Mouse (Mus musculus): ENCODE data around the gene Carns1.

Gene Carns1

DNA sequence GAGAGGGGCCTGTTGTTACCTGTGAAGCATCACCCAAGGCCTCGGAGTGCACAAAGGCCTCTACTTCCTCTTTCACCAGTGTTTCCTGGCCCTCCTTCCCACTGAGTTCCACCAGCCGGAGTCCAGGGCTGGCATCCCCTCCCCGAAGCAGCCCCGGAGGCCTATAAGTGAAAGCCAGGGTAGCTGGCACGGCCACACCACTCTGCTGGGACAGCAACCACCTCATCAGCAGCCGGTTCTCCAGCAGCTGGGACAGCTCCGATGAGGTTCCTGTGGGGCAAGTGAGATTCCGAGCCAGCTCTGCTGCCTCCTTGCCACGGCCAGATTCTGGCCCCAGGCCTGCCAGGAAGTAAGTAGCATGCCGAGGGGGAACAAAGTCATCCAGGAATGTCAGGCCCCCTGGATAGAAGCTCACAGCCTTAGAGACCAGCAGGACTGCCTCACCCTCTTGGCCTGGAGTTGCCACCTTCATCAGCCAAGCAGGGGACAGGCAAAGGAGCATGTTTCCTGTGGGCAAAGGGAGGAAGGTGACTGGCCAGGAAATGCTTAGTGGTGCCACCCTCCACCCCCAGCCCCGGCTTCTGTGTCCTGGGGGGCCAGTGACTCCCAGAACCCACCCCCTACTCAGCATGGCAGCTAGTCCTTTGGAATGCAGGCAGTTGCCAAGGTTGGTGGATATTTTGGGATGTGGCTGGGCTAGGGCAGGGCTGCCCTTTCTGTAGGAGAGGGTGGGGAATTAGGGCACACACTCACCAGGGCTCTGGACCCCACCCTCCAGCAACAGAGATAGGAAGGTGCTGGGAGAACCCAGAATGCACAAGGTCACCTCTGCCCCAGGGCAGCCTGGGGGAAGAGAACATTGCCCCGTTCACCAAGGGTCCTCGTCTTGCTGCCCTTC, 3.6 kb downstream of the Carns1 start:
- DNase-seq (ENCODE audit: low spot score in 2 of 2) = peak in 1 of 2 experiments; percentile 72

DNA sequence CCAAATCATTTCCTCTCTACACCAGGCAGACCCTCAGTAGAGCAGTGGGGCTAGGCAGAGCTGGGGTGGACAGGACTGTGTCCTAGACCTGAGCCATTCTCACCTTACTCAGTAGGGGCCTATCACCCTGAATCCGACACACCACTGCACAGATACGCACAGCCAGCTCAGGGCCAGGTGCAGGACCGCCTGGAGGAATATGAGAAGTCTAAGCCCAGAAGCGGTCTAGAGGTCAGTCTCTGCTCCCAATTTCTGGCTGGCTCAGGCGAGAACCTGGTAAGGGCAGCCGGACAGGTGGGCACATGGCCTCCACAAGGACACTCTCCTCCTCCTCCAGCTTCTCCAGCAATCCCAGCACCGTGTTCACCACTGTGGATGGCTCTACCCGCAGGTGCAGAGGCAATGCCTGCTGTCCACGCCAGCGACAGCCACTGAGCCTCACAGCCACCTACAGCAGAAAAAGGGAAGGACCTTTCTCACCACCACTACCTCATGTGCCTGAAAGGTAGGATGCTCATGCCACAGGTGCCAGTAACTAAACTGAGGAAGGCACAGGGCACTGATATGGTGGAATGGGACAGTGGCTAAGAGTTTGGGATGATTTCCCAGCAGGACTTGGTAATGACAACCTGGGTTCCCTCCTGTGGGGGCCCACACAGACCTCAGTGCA, 4.4 kb downstream of the Carns1 start:
- DNase-seq (ENCODE audit: low spot score in 2 of 2) = no peak

DNA sequence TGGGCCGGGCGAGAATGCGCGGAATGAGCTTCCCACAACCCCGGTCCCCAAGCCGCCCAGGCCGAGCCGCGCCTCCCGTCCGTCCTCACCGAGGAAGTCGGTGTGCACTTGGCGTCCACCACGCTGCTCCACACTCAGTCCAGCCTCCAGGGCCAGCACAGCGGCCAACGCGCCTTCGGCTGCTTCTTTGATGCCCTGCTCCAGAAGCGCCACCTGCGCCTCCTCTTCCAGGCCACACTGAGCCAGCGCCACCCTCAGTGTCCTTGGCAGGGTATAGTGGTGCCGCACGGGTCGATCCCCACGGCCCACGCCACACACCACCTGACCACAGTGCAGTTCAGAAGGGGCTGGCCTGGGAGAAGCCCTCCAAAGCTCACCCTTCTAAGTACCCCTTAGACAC, 5.5 kb downstream of the Carns1 start:
- DNase-seq (ENCODE audit: low spot score in 2 of 2) = no peak

DNA sequence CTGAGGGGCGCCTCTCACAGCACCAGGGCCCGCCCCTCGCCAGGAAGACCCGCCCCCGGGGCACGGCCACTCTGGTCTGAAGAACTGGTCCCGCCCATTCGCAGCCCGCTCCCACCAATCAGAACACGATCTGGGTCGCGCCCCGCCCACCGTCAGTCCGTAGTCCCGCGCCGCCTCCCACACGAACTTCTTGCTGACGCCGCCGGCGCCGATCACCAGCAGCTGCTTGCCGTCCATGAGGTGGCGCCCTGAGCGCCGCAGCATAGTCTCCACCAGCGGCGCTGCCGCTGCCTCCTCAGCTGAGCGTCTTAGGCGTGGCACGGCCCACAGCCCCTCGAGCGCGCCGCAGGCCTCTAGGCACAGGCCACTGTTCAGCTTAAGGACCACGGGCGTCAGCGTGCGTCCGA, 5.9 kb downstream of the Carns1 start:
- peak; percentile 100 for DNase-seq (ENCODE audit: low spot score in 2 of 2)

DNA sequence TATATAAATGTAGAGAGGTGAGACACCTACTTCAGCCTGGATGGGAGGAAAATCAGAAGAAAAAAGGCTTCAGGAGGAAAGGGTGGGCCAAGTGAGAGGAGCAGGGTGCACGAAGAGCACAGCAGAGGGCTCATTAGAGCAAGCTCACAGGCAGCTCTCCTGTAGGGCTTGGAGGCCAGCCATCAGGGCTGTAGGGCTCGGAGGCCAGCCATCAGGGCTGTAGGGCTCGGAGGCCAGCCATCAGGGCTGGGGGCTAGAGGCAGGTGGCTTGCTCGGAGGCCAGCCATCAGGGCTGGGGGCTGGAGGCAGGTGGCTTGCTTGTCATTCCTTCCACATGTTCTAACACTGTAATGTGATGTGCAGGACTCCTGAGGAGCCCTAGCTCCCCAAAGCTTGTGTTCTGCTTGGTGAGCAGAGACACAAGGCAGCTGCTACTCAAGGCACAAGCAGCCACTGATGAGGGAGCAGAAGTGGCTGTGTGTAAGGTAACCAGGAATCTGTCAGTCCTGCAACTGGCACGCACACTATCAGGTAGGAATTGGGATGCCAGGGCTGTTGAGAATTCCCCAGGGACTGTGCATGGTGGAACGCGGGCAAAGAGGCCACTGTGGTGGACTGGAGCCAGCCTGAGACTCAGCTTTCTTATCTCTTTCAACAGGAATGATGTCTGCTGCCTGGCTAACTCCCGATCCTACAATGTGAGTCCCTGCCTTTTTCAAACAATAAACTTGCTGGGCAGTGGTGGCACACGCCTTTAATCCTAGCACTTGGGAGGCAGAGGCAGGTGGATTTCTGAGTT, 8.4 kb downstream of the Carns1 start:
- no peak for DNase-seq (ENCODE audit: low spot score in 2 of 2)

DNA sequence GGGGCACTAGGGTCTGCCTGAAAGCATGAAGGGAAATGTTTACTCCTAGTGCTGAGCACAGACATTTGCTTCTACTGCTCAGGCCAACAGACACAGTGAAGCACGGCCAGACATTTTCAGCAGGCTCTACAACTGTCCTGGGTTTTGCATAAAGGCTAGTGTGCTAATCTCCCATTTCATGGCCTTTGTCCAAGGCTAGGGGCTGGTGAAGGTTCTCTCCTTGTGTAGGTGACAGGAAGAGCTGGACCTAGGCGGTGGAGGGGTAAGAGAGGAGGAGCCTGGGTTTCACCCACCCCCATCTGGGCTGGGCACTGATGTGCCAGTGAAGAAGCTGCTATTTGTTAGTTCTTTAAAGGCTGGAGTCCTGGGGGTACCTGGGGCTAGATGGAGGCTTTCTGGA, 10.6 kb downstream of the Carns1 start:
- DNase-seq (ENCODE audit: low spot score in 2 of 2) = no peak

DNA sequence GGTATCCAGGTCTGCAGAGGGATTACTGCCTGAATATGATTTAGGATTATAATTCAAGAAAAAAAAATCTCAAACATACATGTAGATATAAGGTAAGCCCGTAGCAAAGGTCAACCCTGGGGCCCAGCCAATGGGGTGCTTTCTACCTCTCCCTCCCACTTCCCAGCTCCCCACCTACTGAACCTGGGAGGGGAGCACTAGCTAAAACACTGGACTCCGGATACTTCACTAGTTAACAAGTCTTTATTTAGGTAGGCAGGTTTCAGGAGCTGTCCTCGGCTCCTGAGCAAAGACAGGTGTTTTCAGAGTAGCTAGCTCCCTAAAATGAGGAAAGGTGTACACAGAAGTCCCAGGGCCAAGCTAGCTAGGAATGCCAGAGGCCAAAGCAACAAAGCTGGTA, 11.2 kb downstream of the Carns1 start:
- no peak for DNase-seq (ENCODE audit: low spot score in 2 of 2)

DNA sequence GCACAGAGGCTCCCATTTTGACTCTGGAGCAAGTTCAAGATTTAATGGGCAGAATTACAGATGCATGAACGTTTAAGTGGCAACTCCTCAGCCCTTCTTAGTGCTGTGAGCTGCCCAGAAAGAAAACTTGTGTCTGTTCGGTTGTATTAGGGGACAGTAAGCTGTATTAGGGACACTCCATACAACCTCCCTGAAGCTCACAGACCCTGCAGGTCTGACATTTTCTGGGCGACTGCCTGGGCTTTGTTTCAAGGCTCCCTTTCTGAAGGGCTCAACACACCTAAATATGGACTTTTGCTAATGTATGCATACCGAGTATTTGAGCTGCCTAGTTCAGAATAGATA, 11.8 kb downstream of the Carns1 start:
- DNase-seq (ENCODE audit: low spot score in 2 of 2) = no peak

DNA sequence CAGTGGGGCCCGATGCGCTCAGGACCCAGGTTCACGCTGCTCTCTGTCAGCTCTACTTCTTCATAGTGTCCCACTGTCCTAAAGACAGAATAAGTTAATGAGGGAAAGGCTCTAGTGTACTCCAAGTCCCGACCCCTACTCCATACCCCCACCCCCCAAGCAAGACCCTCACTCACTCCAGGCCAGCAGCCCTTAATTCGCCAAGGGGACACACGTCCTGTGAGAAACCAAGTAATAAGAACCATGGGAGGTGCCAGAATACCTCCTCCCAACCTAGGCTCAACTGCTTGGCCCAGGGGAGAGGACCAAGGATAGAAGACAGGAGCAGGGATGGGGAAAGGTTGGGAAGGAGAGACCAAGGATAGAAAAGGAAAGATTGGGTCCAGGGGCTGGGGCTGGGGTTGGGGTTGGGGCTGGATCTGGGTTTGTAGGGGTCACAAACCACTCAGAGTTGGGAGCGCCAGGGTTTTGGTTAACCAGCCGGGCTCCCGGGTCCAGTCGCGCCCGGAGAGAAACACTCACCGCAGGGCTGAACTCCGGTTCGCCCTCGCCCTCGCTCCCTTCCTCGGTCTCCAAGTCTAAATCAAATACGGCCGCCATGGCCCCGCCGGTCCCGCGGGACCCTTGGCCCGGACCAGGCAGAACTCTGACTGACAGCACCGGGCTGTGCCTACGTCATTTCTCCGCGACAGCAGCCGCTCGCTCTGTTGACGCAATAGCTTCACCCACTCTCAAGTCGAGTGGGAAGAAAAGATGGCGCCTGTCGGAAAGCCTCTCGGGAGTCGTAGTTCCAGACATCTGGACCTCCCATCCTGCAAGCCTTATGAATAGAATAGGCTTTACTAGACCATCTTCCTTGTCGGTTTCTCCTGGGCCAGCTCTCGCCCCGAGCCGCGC, 12.4 kb downstream of the Carns1 start, which contains the start of gene Rps6kb2:
Gene Rps6kb2, minus strand, starts transcription at position 709 of the 897 bp plus-strand sequence.
- DNase-seq (ENCODE audit: low spot score in 2 of 2) = peak; percentile 93 to 96

DNA sequence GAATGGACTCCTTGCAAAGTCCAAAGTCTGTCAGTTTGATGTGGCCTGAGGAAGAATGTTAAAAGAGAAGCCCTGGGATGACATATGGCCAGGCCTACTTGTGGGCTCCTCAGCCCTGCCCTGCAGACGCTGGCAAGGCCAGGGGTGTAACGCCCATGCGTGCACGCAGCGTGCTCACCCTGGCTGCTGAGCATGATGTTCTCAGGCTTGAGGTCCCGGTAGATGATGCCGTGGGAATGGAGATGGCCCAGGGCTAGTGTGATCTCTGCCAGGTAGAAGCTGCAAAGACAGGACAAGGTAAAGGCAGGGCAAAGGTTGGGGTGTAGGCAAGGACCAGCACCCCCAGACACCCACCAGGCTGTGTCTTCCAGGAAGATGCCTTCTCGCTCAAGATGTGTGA, 16.2 kb downstream of the Carns1 start:
- no peak for DNase-seq (ENCODE audit: low spot score in 2 of 2)

DNA sequence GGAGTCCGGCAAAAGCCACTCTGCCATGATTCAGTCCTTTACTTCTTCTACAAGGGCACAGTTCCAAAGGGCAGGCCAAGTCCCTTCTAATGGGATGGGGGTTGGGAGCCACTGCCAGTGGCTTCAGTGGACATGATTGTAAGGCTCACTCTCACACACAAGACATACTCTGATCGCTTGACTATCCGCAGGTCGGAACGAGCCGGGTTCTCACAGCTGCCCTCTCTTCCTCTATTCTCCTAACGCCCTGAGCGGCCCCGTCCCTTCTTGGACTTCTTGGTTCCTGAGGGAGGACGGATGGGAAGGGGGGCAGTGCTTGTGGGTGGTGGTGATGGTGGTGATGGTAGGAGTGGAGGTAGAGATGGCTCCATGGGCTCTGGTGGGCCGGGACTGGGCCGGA, 18.5 kb downstream of the Carns1 start:
- DNase-seq (ENCODE audit: low spot score in 2 of 2) = no peak

DNA sequence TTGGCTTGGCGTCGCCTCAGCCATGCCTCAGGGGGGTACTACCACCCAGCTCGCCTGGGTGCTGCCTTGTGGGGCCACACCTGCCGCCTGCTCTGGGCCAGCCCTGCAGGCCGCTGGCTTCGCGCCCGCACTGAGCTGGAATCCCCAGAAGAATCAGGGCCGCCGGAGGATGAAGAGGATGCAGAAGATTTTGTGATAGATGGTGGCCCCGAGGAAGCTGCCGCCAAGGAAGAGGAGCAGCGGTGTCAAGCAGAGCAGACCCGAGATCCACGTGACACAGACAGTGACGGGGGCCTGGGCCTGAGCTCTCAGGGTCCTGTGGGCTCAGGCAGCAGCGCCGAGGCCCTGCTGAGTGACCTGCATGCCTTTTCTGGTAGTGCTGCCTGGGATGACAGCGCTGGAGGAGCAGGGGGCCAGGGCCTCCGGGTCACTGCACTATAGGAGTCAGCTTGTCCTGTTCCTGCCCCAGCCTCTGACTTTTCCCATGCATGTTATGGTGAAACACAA, 19.2 kb downstream of the Carns1 start:
- no peak for DNase-seq (ENCODE audit: low spot score in 2 of 2)

DNA sequence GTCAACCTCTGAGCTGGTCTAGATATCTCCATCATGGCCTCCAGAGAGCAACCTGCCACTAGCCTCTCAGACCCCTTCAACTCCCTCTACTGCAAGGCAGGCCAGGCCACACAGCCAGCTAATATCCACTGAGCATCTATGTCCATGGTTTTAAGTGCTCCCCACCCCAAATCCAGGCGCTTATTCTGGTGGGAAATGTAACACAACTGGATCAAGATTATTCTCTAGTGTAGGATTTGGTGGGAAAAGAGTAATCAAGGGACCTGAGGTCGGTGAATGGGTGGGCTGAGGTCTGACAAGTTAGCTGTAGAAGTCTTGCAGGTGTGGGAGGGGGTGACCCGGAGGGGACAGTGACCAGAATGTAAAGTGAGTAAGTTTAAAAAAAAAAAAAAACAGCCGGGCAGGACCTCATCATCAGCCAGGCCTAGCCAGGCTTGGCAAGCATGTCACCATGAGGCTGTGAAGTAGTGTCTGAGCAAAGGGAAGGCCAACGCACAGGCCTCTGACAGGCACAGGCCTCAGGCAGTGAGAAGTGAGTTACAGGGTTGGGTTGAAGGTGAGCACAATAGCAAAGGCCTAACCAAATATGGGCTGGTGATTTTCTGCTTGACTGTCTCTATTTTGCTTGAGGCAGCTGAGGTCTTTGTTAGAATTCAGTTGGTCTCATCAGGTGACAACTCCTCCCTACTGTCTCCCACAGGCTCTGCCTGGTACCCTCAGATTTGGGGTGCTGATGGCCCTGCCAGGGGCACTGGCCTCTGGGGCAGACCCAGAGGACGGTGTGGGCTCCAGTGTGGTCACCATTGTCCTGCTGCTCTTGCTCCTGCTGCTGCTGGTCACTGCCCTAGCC, 19.8 kb downstream of the Carns1 start:
- no peak for DNase-seq (ENCODE audit: low spot score in 2 of 2)

DNA sequence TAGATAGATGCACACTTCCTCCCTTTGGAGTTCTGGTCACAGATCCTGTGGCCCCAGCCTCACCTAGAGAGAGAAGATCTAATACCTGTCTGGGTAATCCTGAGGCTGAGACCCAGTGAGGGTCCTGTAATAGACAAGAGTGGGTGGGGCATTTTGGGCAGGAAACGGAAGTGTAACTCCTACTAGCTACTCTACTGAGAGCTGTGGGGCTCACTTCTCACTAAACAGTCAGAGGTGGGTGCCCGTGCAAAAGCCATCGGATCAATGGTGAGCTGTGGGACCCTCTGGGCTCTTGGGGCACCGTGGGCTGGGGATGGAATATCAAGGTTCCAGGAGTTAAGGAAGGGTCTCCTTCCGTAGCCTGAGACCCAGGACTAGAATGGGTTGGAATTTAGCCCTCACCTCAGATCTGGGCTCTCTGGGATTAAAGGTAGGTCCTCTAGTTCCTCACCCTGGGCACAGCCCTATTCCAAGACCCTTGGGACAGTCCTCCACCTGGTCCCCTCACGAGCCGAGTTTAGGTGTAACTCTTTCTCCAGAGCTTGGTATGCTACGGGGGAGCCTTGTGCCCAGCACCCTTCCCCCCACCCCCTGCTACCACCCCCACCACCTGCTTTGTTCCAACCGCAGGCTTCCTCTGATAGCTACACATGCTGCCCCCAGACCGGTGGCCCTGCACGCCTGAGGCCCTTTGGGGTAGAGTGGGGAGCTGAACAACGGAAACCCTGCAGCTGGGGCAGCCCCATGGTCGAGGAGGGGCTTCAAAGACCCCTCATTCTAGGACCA, 20.6 kb downstream of the Carns1 start:
- DNase-seq (ENCODE audit: low spot score in 2 of 2) = peak; percentile 71 to 83

DNA sequence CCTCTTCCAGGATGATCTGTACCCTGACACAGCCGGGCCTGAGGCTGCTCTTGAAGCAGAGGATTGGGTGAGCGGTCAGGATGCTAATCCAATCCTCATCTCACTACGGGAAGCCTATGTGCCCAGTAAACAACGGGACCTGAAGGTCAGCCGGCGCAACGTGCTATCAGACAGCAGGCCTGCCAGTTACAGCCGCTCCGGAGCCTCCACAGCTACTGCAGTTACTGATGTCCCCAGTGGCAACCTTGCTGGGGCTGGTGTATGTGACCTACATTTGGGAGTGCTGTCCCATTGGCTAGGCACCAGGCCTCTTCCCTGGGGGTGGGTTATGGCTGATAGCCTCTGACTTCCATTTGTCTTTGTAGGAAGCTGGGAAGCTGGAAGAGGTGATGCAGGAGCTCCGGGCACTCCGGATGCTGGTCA, 22.0 kb downstream of the Carns1 start, which contains the start of gene Ptprcap:
Gene Ptprcap, plus strand, starts transcription at position 373 of the 423 bp plus-strand sequence.
- DNase-seq (ENCODE audit: low spot score in 2 of 2) = no peak

DNA sequence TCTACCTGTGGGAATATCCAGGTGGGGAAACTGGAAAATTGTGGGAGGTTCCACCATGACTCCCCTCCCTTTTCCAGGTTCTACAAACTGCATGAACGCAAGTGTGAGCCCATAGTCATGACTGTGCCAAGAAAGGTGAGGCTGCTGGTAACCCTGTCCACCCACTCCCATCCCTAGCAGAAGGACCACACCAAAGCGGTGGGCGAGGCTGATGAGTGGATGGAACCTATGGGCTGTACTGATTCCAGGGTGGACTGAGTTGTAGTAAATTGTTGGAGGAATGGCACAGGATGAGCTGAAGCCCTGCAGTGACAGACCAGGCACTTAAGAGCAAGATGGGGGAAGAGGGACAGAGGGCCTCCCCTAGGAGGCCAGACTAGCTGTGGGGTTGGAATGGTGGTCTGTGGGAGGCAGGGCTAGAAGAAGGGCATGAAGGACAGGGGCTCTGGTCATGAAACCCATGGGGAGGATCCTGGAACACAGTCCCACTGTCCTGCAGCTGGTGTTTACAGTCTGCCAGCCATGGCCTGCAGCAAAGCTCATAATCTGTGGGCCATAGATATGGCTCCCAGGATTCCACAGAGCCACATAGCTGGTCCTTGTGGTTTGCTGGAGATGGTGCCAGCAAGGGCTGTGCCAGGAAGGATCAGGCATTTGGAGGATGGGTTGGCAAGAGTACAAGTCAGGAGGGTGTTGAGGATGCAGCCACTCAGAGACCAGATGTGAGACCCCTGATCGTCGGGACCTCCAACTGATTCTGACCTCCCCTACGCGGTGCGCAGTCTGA, 22.6 kb downstream of the Carns1 start:
- DNase-seq (ENCODE audit: low spot score in 2 of 2) = no peak

DNA sequence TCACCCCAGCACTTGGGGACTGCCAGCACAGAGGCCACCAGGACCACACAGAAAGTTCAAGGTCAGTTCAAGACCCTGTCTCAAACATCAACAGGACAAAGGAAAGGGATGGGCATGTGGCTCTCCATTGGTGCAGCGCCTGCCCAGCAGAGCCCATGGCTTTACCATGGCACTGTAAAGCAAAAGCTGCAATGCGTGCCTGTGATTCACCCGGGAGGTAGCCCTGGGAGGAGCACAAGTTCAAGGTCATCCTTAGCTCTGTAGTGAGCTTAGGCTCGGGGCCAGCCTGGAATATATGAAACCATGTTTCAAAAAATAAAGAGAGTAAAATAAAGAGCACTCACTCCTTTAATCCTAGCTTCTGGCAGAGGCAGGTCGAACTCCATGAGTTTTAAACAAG, 23.4 kb downstream of the Carns1 start:
- DNase-seq (ENCODE audit: low spot score in 2 of 2) = no peak

DNA sequence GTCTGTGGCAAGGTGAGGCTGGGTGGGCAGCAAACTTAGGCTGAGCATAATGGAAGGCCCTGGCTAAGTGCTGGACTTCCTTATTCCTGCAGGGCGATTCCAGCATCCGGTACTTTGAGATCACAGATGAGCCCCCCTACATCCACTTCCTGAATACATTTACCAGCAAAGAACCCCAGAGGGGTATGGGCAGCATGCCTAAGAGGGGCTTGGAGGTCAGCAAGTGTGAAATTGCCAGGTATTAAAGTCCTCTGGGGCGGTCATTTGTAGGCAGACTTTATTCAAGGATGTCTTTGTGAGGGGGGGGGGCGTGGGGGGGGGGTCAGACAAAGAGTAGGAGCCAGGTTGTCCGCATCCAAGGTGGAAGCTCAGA, 23.8 kb downstream of the Carns1 start:
- no peak for DNase-seq (ENCODE audit: low spot score in 2 of 2)

Measured in spleen, postnatal 4 days (tissue).